In the genomic region with DNA sequence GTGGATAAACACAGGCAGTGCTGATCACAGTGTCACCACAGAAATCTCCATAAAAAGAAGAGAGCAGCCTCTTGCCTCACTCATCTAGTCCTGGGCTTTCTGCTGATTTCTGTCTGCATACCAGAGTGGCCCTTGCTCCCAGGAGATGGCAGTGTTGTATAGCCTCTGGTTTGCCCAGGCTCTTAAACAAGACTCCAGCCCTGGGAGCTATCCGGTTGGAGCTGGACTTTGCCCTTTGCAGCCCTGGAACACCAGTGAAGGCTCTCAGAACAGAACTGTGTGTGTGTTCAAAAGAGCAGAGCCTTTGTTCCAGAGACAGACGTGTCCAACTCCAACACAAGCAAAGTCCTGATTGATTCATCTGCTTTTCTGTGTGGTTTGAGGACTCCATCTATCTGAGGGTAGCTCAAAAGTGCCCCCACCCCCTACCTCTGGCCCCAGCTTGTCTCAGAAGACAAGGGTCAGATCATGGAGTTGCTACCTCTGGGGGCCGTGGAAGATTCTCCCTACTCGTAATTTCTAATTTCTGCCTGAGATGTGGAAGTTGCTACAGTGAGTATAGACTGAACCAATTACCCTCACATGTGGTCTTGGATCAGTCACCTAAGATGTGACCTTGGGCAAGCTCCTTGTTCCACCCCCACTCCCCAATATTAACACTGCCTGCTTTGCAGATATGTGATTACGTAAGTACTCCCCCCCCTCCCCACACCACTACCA, we compare ENCODE assay signal across 8 mouse cellular contexts.
DNase-seq lines count a peak whose midpoint lies in the region; ATAC-seq and TF ChIP-seq lines count a peak whose summit lies in the region.

No protein-coding gene starts in this region.

- H3K9me3 ChIP-seq in hindbrain, postnatal 0 days (ENCODE audit: low read length), result no peaks in the 10 kb centered on the region

- H3K4me3 ChIP-seq in hindbrain, postnatal 0 days (ENCODE audit: low read length), result no peak overlapping the region

- peaks cover 3% of the 10 kb centered on the region; the same call in 1 of the 2 replicates for H3K4me1 ChIP-seq in hindbrain, postnatal 0 days (ENCODE audit: insufficient read depth, low read length)

- WGBS in hindbrain, postnatal 0 days, result 31% methylated on average over 5 of the region's 5 CpGs

- no peak overlapping the region for H3K4me2 ChIP-seq in hindbrain, postnatal 0 days (ENCODE audit: low read depth, low read length)

- peak; percentile 84 to 92 for DNase-seq in adrenal gland, adult (ENCODE audit: inconsistent age in 2 of 2, low spot score in 1 of 2)
- peak; percentile 89 for DNase-seq in embryo, embryonic 10.5 days (ENCODE audit: low spot score)
- peak; percentile 69 for DNase-seq in gastrocnemius, postnatal 25 days
- peak; percentile 89 for DNase-seq in hindbrain, postnatal 0 days (ENCODE audit: low spot score)
- peak; percentile 58 for DNase-seq in left cerebral cortex, adult 11 months (ENCODE audit: low spot score)
- peak; percentile 75 for DNase-seq in lung, postnatal 14 days
- peak; percentile 51 for DNase-seq in right cerebral cortex, postnatal 14 days
- DNase-seq in natural killer cell, adult 2 months (ENCODE audit: low spot score in 2 of 2), result no peak

- no peak overlapping the region for H3K9ac ChIP-seq in hindbrain, postnatal 0 days (replicated peaks; ENCODE audit: low read length)

- ATAC-seq in hindbrain, postnatal 0 days, result peak; percentile 90

- no peaks in the 10 kb centered on the region for H3K27me3 ChIP-seq in hindbrain, postnatal 0 days (ENCODE audit: insufficient read depth, low read length)

- peak overlapping the region; percentile 69; the same call in 1 of the 2 replicates for H3K27ac ChIP-seq in hindbrain, postnatal 0 days

- H3K36me3 ChIP-seq in hindbrain, postnatal 0 days (ENCODE audit: insufficient read depth, low read length), result no peaks in the 10 kb centered on the region

- peak; percentile 89 for TF ChIP-seq CTCF in hindbrain, postnatal 0 days (IDR thresholded peaks at IDR 0.05; ENCODE audit: low read depth)

Comparison
In these comparisons a context has a peak if more than half of its experiments do, and no peak if none do; other contexts are left out.
1. DNase-seq: peak in adrenal gland, adult (2 of 2), embryo, embryonic 10.5 days (single experiment), gastrocnemius, postnatal 25 days (single experiment), hindbrain, postnatal 0 days (single experiment), left cerebral cortex, adult 11 months (single experiment), lung, postnatal 14 days (single experiment) and right cerebral cortex, postnatal 14 days (single experiment); none in natural killer cell, adult 2 months (0 of 2).